Mouse (Mus musculus) liver, embryonic 16.5 days (tissue): ENCODE measurements around the gene Ccni. TPM values are rescaled to one million over a fixed set of nuclear protein-coding genes. Genes with fewer than 3 reads are reported as not detected.

Experiments used
- ATAC-seq: fragments of 200-750 bp; cut with Nextera tagmentation; 2 replicates; pipeline ENCODE4 v1.8.0; 2017; ENCODE audit warnings: low read depth, mild to moderate bottlenecking, moderate number of reproducible peaks, moderate library complexity
- H3K27ac ChIP-seq: fragments of 300-500 bp; sonication (generic); 2 replicates; pipeline ENCODE4 v1.5.1; 2014; ENCODE audit warnings: mild to moderate bottlenecking, low read length
- H3K27me3 ChIP-seq: fragments of 300-500 bp; sonication (generic); 2 replicates; pipeline ENCODE4 v1.6.1; 2014; ENCODE audit warnings: low read depth, low read length, mixed read lengths; ENCODE audit not compliant: control insufficient read depth, insufficient read depth
- H3K36me3 ChIP-seq: fragments of 300-500 bp; sonication (generic); 2 replicates; pipeline ENCODE4 v1.6.1; 2014; ENCODE audit warnings: mild to moderate bottlenecking; ENCODE audit not compliant: control insufficient read depth, insufficient read depth
- H3K4me1 ChIP-seq: fragments of 300-500 bp; sonication (generic); 2 replicates; pipeline ENCODE4 v1.6.1; 2014; ENCODE audit warnings: low read depth, low read length, mixed read lengths; ENCODE audit not compliant: control insufficient read depth
- H3K4me2 ChIP-seq: fragments of 300-500 bp; sonication (generic); 2 replicates; pipeline ENCODE4 v1.6.1; 2014; ENCODE audit warnings: low read depth, low read length, mixed read lengths
- H3K4me3 ChIP-seq: fragments of 300-500 bp; sonication (generic); 2 replicates; pipeline ENCODE4 v1.5.1; 2014; ENCODE audit warnings: low read depth, mild to moderate bottlenecking, low read length
- H3K9ac ChIP-seq: fragments of 300-500 bp; sonication (generic); 2 replicates; pipeline ENCODE4 v1.6.1; 2014; ENCODE audit warnings: low read depth, low read length
- H3K9me3 ChIP-seq: fragments of 300-500 bp; sonication (generic); replicated peaks from 2 replicates; pipeline ENCODE4 v1.6.1; 2016; ENCODE audit warnings: low read length; ENCODE audit not compliant: control insufficient read depth
- WGBS: fragments of 180-500 bp; shearing (Covaris S2); extraction: QIAGEN DNeasy Blood & Tissue Kit; methylation state at CpG from one replicate; pipeline ENCODE4 v1.1.7; 2014; ENCODE audit not compliant: insufficient replicate concordance; 5-methylcytosine and 5-hydroxymethylcytosine counted together
- polyA plus RNA-seq: library from polyadenylated mRNA; unstranded; fragments of >200 nt; fragmentation: Nextera tagmentation; extraction: Ambion mirVana; gene quantifications from 2 replicates; pipeline ENCODE4 v1.2.1, GENCODE M21; 2015

The Ccni gene
- polyA plus RNA-seq, 1 experiment from 2014 or later = 34.0 TPM

- Histone ChIP-seq H3K4me1 (peaks cover 20% of the 10 kb centered on the region), H3K27ac (no peak overlapping the region), H3K27me3 (no peaks in the 10 kb centered on the region), H3K9me3 (no peaks in the 10 kb centered on the region), H3K9ac (no peak overlapping the region), H3K4me3 (no peak overlapping the region), H3K36me3 (no peaks in the 10 kb centered on the region), H3K4me2 (no peak overlapping the region)
- 55% methylated on average over 2 of the region's 2 CpGs for WGBS
- no peak for ATAC-seq
Observed at GRCm38 (mm10) chr5:93234605-93235004, 28.3 kb upstream of the Ccni start.

GRCm38 (mm10) chr5:93234130-93234529, 27.8 kb upstream of the Ccni start:
- Histone ChIP-seq H3K9me3 (no peaks in the 10 kb centered on the region), H3K4me1 (peaks cover 18% of the 10 kb centered on the region), H3K4me3 (no peak overlapping the region), H3K9ac (no peak overlapping the region), H3K27me3 (no peaks in the 10 kb centered on the region), H3K4me2 (no peak overlapping the region), H3K36me3 (no peaks in the 10 kb centered on the region), H3K27ac (no peak overlapping the region)
- no peak for ATAC-seq
- WGBS = 65% methylated on average over 4 of the region's 4 CpGs

DNA sequence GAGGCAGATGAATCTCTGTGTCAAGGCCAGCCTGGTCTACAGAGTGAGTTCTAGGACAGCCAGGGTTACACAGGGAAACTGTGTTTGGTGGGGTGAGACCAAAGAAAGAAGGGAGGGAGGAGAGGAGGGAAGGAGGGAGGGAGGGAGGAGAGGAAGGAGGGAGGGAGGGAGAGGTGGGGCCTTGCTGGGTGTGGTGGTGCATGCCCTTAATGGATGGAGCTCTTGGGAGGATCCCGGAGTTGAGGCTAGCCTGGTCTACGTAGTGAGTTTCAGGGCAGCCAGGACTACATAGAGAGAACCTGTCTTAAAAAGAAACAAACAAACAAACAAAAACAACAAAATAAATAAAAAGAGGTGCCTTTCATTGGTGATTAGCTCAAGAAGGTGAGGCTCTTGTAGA, 26.5 kb upstream of the Ccni start:
- Histone ChIP-seq H3K9me3 (no peaks in the 10 kb centered on the region), H3K4me1 (peaks cover 12% of the 10 kb centered on the region), H3K27ac (no peak overlapping the region), H3K9ac (no peak overlapping the region), H3K4me3 (no peak overlapping the region), H3K36me3 (no peaks in the 10 kb centered on the region), H3K4me2 (no peak overlapping the region), H3K27me3 (no peaks in the 10 kb centered on the region)
- ATAC-seq = peak; percentile 93
- WGBS = 70% methylated on average over 2 of the region's 2 CpGs

DNA sequence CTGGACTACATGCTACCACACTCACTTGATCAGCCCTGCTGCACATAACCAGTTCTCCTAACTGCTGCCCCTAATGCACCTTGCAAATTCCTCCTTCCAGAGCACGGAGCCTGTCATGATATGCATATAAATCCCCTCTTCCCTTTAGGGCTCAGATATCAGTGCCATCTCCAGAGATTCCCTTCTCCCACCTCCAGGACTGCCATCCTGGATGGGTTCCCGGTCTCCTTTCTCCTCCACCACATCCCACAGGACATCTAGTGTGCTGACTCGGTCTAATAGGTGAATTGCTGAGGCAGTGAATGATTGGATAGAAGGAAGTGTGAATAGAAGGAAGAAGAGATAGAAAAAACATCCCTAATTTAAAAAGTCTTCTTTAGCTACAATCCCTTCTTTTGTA, 25.4 kb upstream of the Ccni start:
- no peak for ATAC-seq
- no peaks in the 10 kb centered on the region for H3K9me3 ChIP-seq
- no peaks in the 10 kb centered on the region for H3K27me3 ChIP-seq
- H3K4me1 ChIP-seq = peaks cover 21% of the 10 kb centered on the region
- H3K36me3 ChIP-seq = no peaks in the 10 kb centered on the region
- H3K27ac ChIP-seq = no peak overlapping the region
- H3K4me3 ChIP-seq = no peak overlapping the region
- WGBS = 61% methylated on average over 3 of the region's 3 CpGs
- no peak overlapping the region for H3K9ac ChIP-seq
- no peak overlapping the region for H3K4me2 ChIP-seq

DNA sequence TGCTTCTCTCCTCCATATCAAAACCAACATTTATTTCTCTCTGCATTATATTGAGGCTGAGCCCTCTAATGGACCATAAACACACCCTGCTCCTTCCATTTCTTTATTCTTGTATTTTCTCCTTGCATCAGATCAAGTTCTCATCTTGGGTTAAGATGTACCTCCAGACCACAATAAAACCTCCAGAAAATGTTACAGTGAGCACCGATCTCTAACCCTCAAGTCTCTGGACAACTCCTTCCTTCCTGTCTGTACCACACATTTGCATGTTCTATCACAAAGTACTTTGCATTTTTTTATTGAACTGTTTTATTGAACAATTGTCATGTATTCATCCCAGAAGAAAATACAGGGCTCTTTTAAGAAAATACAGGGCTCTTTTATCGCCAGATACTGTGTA, 23.2 kb upstream of the Ccni start:
- Histone ChIP-seq H3K4me2 (no peak overlapping the region), H3K4me3 (no peak overlapping the region), H3K36me3 (no peaks in the 10 kb centered on the region), H3K4me1 (peaks cover 23% of the 10 kb centered on the region), H3K27ac (no peak overlapping the region), H3K9ac (no peak overlapping the region), H3K9me3 (no peaks in the 10 kb centered on the region), H3K27me3 (no peaks in the 10 kb centered on the region)
- WGBS = 37% methylated on average over 2 of the region's 2 CpGs
- no peak for ATAC-seq

- Histone ChIP-seq H3K4me2 (peak overlapping the region; percentile 32; the same call in 1 of the 2 replicates), H3K4me3 (no peak overlapping the region), H3K4me1 (peaks cover 11% of the 10 kb centered on the region), H3K27me3 (no peaks in the 10 kb centered on the region), H3K27ac (no peak overlapping the region), H3K9me3 (no peaks in the 10 kb centered on the region), H3K36me3 (no peaks in the 10 kb centered on the region), H3K9ac (no peak overlapping the region)
- WGBS = 26% methylated on average over 3 of the region's 3 CpGs
- peak; percentile 87 for ATAC-seq
Observed at GRCm38 (mm10) chr5:93227157-93227556, 20.9 kb upstream of the Ccni start.

DNA sequence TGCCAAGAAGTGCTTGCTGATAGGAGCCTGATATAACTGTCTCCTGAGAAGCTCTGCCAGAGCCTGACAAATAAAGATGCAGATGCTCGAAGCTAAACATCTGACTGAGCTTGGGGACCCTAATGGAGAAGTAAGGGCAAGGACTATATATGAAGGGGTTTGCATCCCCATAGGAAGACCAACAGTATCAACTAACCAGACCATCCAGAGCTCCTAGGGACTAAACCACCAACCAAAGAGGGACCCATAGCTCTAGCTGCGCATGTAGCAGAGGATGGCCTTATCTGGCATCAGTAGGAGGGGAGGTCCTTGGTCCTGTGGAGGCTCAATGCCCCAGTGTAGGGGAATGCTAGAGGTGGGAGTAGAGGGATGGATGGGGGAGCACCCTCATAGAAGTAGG, 18.3 kb upstream of the Ccni start:
- peaks cover 11% of the 10 kb centered on the region for H3K4me1 ChIP-seq
- no peaks in the 10 kb centered on the region for H3K27me3 ChIP-seq
- no peak overlapping the region for H3K4me2 ChIP-seq
- no peak overlapping the region for H3K4me3 ChIP-seq
- H3K9me3 ChIP-seq = no peaks in the 10 kb centered on the region
- no peak overlapping the region for H3K27ac ChIP-seq
- H3K36me3 ChIP-seq = no peaks in the 10 kb centered on the region
- no peak for ATAC-seq
- WGBS = 57% methylated on average over 2 of the region's 2 CpGs
- H3K9ac ChIP-seq = no peak overlapping the region

GRCm38 (mm10) chr5:93221661-93222060, 15.4 kb upstream of the Ccni start:
- Histone ChIP-seq H3K4me2 (no peak overlapping the region), H3K27me3 (no peaks in the 10 kb centered on the region), H3K9ac (no peak overlapping the region), H3K4me3 (no peak overlapping the region), H3K9me3 (no peaks in the 10 kb centered on the region), H3K27ac (no peak overlapping the region), H3K4me1 (peaks cover 2% of the 10 kb centered on the region; the same call in 1 of the 2 replicates), H3K36me3 (no peaks in the 10 kb centered on the region)
- 50% methylated on average over 3 of the region's 3 CpGs for WGBS
- no peak for ATAC-seq

GRCm38 (mm10) chr5:93218375-93218774, 12.1 kb upstream of the Ccni start:
- 64% methylated on average over 3 of the region's 3 CpGs for WGBS
- H3K4me3 ChIP-seq = no peak overlapping the region
- H3K9ac ChIP-seq = no peak overlapping the region
- no peaks in the 10 kb centered on the region for H3K4me1 ChIP-seq
- H3K27ac ChIP-seq = no peak overlapping the region
- no peaks in the 10 kb centered on the region for H3K27me3 ChIP-seq
- no peak for ATAC-seq
- no peaks in the 10 kb centered on the region for H3K9me3 ChIP-seq
- H3K36me3 ChIP-seq = no peaks in the 10 kb centered on the region
- no peak overlapping the region for H3K4me2 ChIP-seq
